Mouse (Mus musculus): ENCODE measurements around the gene Psmd6.

DNA sequence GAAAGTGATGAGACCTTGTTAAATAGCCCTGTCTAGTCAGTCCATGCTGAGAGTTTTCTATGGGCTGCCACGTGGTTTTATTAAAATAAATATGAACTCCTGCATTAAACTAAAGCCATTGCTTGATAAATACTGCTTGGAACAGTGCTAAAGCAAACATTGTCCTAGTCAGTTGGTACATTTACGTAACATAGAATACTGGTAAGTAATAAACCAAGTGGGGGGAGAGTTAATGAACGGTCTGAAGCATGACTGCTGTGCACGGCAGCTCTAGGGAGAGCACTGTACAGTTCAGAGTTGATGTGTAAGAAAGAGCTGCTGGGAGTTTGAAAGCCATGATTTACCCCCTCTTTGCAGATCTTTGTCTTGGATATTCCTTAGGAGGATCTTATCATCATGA lies 49.3 kb downstream of the Psmd6 start:
- no peak for TF ChIP-seq CTCF (IDR thresholded peaks at IDR 0.05; ENCODE audit: low read depth)
- TF ChIP-seq EP300 (IDR thresholded peaks at IDR 0.05; ENCODE audit: low read depth), result no peak
